Mouse (Mus musculus) olfactory bulb, adult 2 months (tissue): Measurements from ENCODE around the gene Zfp853.

Source experiments
- CTCF ChIP-seq: fragments of 200-500 bp; IDR thresholded peaks from 2 replicates; pipeline ENCODE4 v1.5.1; 2012; ENCODE audit warnings: low read depth, mild to moderate bottlenecking, low read length, moderate library complexity; ENCODE audit not compliant: insufficient read depth
- POLR2A ChIP-seq: fragments of 200-500 bp; IDR thresholded peaks from 2 replicates; pipeline ENCODE4 v1.6.1; 2012; ENCODE audit warnings: mild to moderate bottlenecking, low read depth, low read length, moderate library complexity; ENCODE audit not compliant: insufficient read depth

DNA sequence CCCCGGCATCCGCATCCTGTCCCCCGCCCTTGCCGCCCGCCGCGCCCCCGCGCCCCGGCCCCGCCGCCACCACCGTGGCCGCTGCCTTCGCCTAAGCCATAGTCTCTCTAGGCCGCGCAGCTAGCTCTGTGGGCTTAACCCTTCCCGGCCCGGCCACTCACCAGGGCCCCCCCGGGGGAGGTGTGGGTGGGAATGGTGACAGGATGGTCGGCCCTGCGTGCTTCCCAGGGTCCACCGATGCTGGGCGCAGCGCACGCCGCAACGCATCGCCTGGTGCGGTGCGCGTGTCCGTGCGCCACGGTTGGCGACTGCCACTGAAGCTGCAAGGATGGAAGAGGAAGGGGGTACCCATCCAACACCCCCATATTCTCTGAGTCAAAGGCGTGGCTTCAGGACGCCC, at the start of gene Zfp853:
- TF ChIP-seq CTCF (no peak), POLR2A (no peak)
